Mouse (Mus musculus): ENCODE results near the gene Mrpl18. TPM values are rescaled to one million over a fixed set of nuclear protein-coding genes. Genes with fewer than 3 reads are reported as not detected.

The Mrpl18 gene
- polyA plus RNA-seq, 1 experiment, result 34.1 TPM

DNA sequence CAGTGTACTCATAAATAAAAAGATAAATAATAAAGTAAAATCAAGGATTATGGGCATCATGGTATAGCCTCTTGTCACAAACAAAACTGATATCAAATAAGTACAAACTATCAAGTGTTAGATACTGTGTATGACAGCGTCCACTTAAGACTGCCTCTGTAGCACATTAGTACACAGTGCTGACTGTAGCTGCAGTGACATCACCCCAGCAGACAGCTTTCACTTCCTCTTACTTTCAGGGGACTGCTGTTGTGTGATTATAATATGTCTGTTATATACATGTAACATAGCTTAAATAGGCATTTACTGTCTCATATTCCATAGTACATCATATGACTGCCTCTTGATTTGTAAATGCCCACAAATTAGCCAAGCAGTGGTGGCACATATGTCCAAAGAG lies 4.9 kb upstream of the Mrpl18 start:
- Histone ChIP-seq H3K4me1 (ENCODE audit: control insufficient read depth, insufficient read depth, low read length) (no peaks in the 10 kb centered on the region), H3K4me3 (replicated peaks; ENCODE audit: control insufficient read depth, low read depth, low read length) (no peak overlapping the region), H3K27ac (ENCODE audit: control insufficient read depth, insufficient read depth, low read depth, low read length, poor library complexity) (no peak overlapping the region)
- TF ChIP-seq CTCF (IDR thresholded peaks at IDR 0.05; ENCODE audit: control insufficient read depth, insufficient read depth, low read length), result no peak
- TF ChIP-seq POLR2A (IDR thresholded peaks at IDR 0.05; ENCODE audit: borderline replicate concordance, control insufficient read depth, low read depth, low read length), result no peak
- WGBS, result 76% methylated on average over 1 of the region's 1 CpGs

- under 1% methylated on average over 40 of the region's 40 CpGs for WGBS
- TF ChIP-seq CTCF (IDR thresholded peaks at IDR 0.05; ENCODE audit: control insufficient read depth, insufficient read depth, low read length), result no peak
- TF ChIP-seq POLR2A (IDR thresholded peaks at IDR 0.05; ENCODE audit: borderline replicate concordance, control insufficient read depth, low read depth, low read length), result no peak; the same call in 1 of the 2 replicates
Observed at GRCm38 (mm10) chr17:12916588-12917380, 639 bp upstream of the Mrpl18 start.

GRCm38 (mm10) chr17:12915488-12915880 lies 661 bp downstream of the Mrpl18 start, which contains the start of gene Tcp1:
TSS of gene Tcp1 (plus strand) at chr17:12915701.
- Histone ChIP-seq H3K4me3 (replicated peaks; ENCODE audit: control insufficient read depth, low read depth, low read length) (peak within 1 kb of the TSS; percentile 94), H3K4me1 (ENCODE audit: control insufficient read depth, insufficient read depth, low read length) (no peaks in the 10 kb centered on the region), H3K27ac (ENCODE audit: control insufficient read depth, insufficient read depth, low read depth, low read length, poor library complexity) (peak within 1 kb of the TSS; percentile 82)
- TF ChIP-seq POLR2A (IDR thresholded peaks at IDR 0.05; ENCODE audit: borderline replicate concordance, control insufficient read depth, low read depth, low read length) (no peak), CTCF (IDR thresholded peaks at IDR 0.05; ENCODE audit: control insufficient read depth, insufficient read depth, low read length) (no peak)
- 1% methylated on average over 18 of the region's 18 CpGs for WGBS

More at GRCm38 (mm10) chr17:12916588-12917380, 639 bp upstream of the Mrpl18 start:
- peak overlapping the region; percentile 94 for H3K4me3 ChIP-seq (replicated peaks; ENCODE audit: control insufficient read depth, low read depth, low read length)
- no peaks in the 10 kb centered on the region for H3K4me1 ChIP-seq (ENCODE audit: control insufficient read depth, insufficient read depth, low read length)
- peak overlapping the region; percentile 82 for H3K27ac ChIP-seq (ENCODE audit: control insufficient read depth, insufficient read depth, low read depth, low read length, poor library complexity)

GRCm38 (mm10) chr17:12910391-12910790 lies 5.8 kb downstream of the Mrpl18 start:
- no peak overlapping the region for H3K27ac ChIP-seq (ENCODE audit: control insufficient read depth, insufficient read depth, low read depth, low read length, poor library complexity)
- no peak overlapping the region for H3K4me3 ChIP-seq (replicated peaks; ENCODE audit: control insufficient read depth, low read depth, low read length)
- no peaks in the 10 kb centered on the region for H3K4me1 ChIP-seq (ENCODE audit: control insufficient read depth, insufficient read depth, low read length)
- WGBS, result 88% methylated on average over 8 of the region's 8 CpGs
- TF ChIP-seq POLR2A (IDR thresholded peaks at IDR 0.05; ENCODE audit: borderline replicate concordance, control insufficient read depth, low read depth, low read length) (no peak), CTCF (IDR thresholded peaks at IDR 0.05; ENCODE audit: control insufficient read depth, insufficient read depth, low read length) (no peak)

- TF ChIP-seq POLR2A (IDR thresholded peaks at IDR 0.05; ENCODE audit: borderline replicate concordance, control insufficient read depth, low read depth, low read length) (no peak), CTCF (IDR thresholded peaks at IDR 0.05; ENCODE audit: control insufficient read depth, insufficient read depth, low read length) (no peak)
- 89% methylated on average over 35 of the region's 35 CpGs for WGBS
- no peak within 1 kb of the TSS for H3K4me3 ChIP-seq (replicated peaks; ENCODE audit: control insufficient read depth, low read depth, low read length)
Observed at GRCm38 (mm10) chr17:12909361-12910280, 6.5 kb downstream of the Mrpl18 start, which contains the start of gene Pnldc1. TSS of gene Pnldc1 (minus strand) at chr17:12910230.

GRCm38 (mm10) chr17:12906436-12906835 lies 9.7 kb downstream of the Mrpl18 start:
- WGBS, result 87% methylated on average over 9 of the region's 9 CpGs
- Histone ChIP-seq H3K27ac (ENCODE audit: control insufficient read depth, insufficient read depth, low read depth, low read length, poor library complexity) (no peak overlapping the region), H3K4me3 (replicated peaks; ENCODE audit: control insufficient read depth, low read depth, low read length) (no peak overlapping the region), H3K4me1 (ENCODE audit: control insufficient read depth, insufficient read depth, low read length) (no peaks in the 10 kb centered on the region)
- no peak for TF ChIP-seq CTCF (IDR thresholded peaks at IDR 0.05; ENCODE audit: control insufficient read depth, insufficient read depth, low read length)
- no peak for TF ChIP-seq POLR2A (IDR thresholded peaks at IDR 0.05; ENCODE audit: borderline replicate concordance, control insufficient read depth, low read depth, low read length)

More at GRCm38 (mm10) chr17:12909361-12910280, 6.5 kb downstream of the Mrpl18 start, which contains the start of gene Pnldc1:
- Histone ChIP-seq H3K27ac (ENCODE audit: control insufficient read depth, insufficient read depth, low read depth, low read length, poor library complexity) (no peak within 1 kb of the TSS), H3K4me1 (ENCODE audit: control insufficient read depth, insufficient read depth, low read length) (no peaks in the 10 kb centered on the region)

GRCm38 (mm10) chr17:12905810-12906209 lies 10.3 kb downstream of the Mrpl18 start:
- TF ChIP-seq CTCF (IDR thresholded peaks at IDR 0.05; ENCODE audit: control insufficient read depth, insufficient read depth, low read length), result no peak
- TF ChIP-seq POLR2A (IDR thresholded peaks at IDR 0.05; ENCODE audit: borderline replicate concordance, control insufficient read depth, low read depth, low read length), result no peak
- Histone ChIP-seq H3K4me1 (ENCODE audit: control insufficient read depth, insufficient read depth, low read length) (no peaks in the 10 kb centered on the region), H3K27ac (ENCODE audit: control insufficient read depth, insufficient read depth, low read depth, low read length, poor library complexity) (no peak overlapping the region), H3K4me3 (replicated peaks; ENCODE audit: control insufficient read depth, low read depth, low read length) (no peak overlapping the region)
- WGBS, result 88% methylated on average over 4 of the region's 4 CpGs

GRCm38 (mm10) chr17:12904349-12904748 lies 11.8 kb downstream of the Mrpl18 start:
- WGBS, result 36% methylated on average over 1 of the region's 1 CpGs
- H3K4me1 ChIP-seq (ENCODE audit: control insufficient read depth, insufficient read depth, low read length), result no peaks in the 10 kb centered on the region
- H3K27ac ChIP-seq (ENCODE audit: control insufficient read depth, insufficient read depth, low read depth, low read length, poor library complexity), result no peak overlapping the region
- TF ChIP-seq POLR2A (IDR thresholded peaks at IDR 0.05; ENCODE audit: borderline replicate concordance, control insufficient read depth, low read depth, low read length) (no peak), CTCF (IDR thresholded peaks at IDR 0.05; ENCODE audit: control insufficient read depth, insufficient read depth, low read length) (no peak)
- H3K4me3 ChIP-seq (replicated peaks; ENCODE audit: control insufficient read depth, low read depth, low read length), result no peak overlapping the region

All from bone marrow, adult 2 months (tissue).